Mouse (Mus musculus): ENCODE measurements around the gene Farp1.

- TF ChIP-seq CTCF (IDR thresholded peaks at IDR 0.05; ENCODE audit: control insufficient read depth, insufficient read depth, insufficient read length) = no peak
- no peak for TF ChIP-seq USF1 (IDR thresholded peaks at IDR 0.05; ENCODE audit: low read depth)
- no peak for TF ChIP-seq MYOG (IDR thresholded peaks at IDR 0.05; ENCODE audit: control insufficient read depth, extremely low read depth, insufficient read length)
- TF ChIP-seq MAX (IDR thresholded peaks at IDR 0.05) = no peak
- no peak for TF ChIP-seq MYOD1 (IDR thresholded peaks at IDR 0.05; ENCODE audit: control insufficient read depth, insufficient read length, low read depth)
- TF ChIP-seq CEBPB (IDR thresholded peaks at IDR 0.05; ENCODE audit: low read depth) = no peak
- TF ChIP-seq FOSL1 (IDR thresholded peaks at IDR 0.05; ENCODE audit: insufficient read depth, low read length, poor library complexity, severe bottlenecking) = no peak
These were observed 39.3 kb downstream of the Farp1 start for GRCm38 (mm10) chr14:121074197-121074734.
